Mouse (Mus musculus): Measurements from ENCODE around the gene Dscaml1.

Gene Dscaml1

DNA sequence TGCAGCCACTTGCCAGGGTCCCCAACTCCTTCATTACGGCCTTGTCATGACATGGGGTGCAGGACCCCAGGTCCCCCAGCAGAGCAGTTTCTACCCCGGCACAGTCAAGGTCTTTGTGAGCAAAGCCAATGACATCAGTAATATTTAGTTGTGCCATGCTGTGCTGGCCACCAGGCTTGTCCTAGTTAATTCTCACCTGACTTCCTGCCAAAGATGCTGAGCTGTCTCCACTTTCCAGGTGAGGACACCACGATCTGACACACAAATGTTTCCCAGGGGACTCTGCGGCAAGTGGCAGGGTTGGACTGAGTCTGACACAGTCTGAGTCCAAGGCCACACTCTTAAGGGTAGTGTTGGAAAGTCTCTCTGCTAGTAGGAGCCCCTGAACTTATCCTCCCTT, at the start of gene Dscaml1:
Gene Dscaml1, plus strand, starts transcription at position 173 of the 400 bp plus-strand sequence.
- no peak for DNase-seq

GRCm38 (mm10) chr9:45376883-45377282, 49.5 kb upstream of the Dscaml1 start:
- DNase-seq, result no peak

GRCm38 (mm10) chr9:45380411-45381251, 45.8 kb upstream of the Dscaml1 start:
- DNase-seq, result no peak

DNA sequence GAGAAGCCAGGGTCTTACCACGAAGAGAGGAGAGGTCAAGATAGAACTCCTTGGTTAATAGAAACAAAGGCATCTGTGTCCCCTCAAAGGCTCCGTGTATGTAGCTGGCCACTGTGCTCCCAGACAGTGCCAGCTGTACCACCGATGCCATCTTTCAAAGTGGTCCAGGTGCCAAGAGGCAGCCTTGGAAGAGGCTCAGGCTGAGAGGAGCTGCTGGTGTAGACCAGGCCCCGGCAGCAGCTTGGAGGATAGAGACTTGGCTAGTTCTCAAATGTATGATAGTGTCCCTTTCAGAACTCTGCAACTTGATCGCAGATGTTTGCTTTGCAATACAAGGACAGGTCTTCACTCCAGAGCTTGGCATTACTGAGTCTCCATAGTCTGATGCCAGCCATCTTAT, 44.1 kb upstream of the Dscaml1 start:
- no peak for DNase-seq

DNA sequence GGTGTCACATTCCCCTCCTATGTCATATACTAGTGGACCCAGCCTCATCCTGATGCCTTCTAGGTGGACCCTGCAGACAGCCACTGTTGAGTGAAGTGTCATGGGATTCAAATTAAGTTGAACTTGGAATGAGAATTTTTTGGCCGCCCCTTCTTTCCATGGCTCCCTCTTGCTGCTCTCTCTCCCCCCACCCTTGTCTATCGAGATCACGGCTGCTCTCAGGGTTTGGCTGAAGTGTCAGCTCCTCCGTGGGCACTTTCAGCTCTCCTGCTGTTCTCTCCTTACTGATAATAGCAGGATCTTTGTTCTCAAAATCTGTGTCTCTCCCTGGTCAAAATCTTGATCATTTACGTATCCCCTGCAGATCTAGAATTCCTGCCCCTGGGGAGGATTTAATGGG, 43.6 kb upstream of the Dscaml1 start:
- no peak for DNase-seq

GRCm38 (mm10) chr9:45383883-45384282, 42.5 kb upstream of the Dscaml1 start:
- no peak for DNase-seq

DNA sequence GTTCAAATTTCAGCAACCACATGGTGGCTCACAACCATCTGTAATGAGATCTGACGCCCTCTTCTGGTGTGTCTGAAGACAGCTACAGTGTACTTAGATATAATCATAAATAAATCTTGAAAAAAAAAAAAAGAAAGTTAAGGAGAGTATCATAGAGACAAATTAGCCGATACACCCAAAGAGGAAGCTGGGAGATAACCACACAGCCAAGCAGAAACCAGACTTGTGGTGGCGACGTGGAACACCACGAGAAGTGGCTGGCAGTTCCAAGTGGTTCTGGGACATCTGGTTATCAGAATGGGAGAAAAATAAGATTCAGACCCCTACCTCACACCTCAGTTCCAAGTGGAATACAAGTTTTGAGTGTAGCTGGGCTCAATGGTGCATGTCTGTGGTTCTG, 39.7 kb upstream of the Dscaml1 start:
- no peak for DNase-seq

- peak; percentile 75 to 88 for DNase-seq
These were observed 37.9 kb upstream of the Dscaml1 start for GRCm38 (mm10) chr9:45388385-45388994.

GRCm38 (mm10) chr9:45389596-45389995, 36.8 kb upstream of the Dscaml1 start:
- DNase-seq, result no peak

DNA sequence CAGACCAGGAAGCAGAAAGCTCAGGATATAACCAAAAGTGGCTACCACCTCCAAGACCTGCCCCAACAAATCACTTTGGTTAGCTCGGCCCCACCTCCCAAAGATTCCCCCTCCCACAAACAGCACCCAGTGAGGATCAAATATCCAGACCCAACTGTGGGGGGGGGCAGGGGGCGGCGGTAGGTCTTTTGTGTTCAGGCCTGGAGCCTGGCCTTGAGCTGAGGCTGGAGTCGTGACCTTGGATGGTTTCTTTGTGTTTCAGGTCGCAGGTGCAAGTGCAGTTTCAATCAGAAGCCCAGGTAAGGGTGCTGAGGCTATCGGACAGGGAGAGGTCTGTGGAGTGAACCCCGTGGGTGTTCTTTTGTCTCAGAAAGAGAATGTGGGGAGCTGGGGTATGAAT, 35.1 kb upstream of the Dscaml1 start:
- DNase-seq, result no peak

DNA sequence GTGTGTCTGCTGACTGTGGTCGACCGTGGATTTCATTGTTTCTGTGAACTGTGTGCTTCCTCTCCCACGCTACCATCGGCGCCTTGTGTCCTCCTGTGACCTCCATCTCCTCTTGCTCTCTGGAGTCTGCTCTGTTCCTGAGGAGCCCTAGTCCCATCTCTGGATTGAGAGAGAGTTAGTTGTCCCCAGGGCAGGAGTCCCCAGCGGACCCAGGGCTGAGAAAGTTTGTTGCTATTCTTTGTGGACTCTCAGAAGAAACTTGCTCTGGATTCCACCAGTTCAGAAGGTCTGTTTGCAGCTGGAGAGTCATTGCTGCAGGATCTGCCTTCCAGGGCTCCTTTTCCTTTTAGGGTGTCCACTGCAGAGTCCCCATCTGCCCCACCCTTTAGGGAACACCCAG, 31.2 kb upstream of the Dscaml1 start:
- DNase-seq, result no peak

GRCm38 (mm10) chr9:45395796-45396195, 30.6 kb upstream of the Dscaml1 start:
- no peak for DNase-seq

DNA sequence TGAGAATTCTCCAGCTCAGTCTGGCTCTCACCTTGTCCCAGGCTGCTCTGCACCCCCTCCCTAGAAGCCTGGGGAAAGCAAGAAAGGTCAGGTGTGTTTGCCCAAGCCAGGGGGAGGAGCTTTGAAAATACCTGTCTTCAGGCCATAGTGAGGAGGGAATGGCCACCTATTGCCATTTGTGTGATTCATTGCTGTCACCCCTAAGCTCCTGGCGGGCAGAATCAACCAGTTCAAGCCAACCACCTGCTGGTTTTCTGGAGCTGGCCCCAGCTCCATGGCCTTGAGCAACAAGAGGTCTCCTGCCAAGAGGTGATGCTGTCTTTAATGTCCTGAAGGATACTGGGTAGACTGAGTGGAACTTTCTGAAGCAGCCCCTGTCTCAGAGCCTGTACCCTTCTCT, 28.1 kb upstream of the Dscaml1 start:
- no peak for DNase-seq

GRCm38 (mm10) chr9:45399434-45399833, 27.0 kb upstream of the Dscaml1 start, which contains the start of gene Fxyd2:
TSS of gene Fxyd2 (plus strand) at chr9:45399669.
- no peak for DNase-seq

DNA sequence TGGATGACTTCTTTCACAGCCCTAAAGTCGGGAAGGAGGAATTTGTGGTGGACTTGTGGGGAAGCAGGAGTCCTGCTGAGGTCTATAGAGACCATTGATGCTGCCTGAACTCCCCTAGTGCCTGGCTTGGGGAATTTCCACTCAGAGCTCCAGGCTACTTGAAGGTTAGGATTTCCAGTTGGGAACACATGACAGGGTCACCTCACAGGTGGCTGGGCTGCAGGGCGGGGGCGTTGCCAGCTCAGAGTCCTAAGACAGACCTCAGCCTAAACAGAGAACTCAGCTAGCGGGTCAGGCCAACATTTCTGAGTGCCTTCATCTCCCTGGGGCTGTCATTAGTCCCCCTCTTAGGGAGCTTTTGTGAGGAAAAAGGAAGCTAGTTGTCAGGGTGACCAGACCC, 24.6 kb upstream of the Dscaml1 start:
- DNase-seq, result no peak

DNA sequence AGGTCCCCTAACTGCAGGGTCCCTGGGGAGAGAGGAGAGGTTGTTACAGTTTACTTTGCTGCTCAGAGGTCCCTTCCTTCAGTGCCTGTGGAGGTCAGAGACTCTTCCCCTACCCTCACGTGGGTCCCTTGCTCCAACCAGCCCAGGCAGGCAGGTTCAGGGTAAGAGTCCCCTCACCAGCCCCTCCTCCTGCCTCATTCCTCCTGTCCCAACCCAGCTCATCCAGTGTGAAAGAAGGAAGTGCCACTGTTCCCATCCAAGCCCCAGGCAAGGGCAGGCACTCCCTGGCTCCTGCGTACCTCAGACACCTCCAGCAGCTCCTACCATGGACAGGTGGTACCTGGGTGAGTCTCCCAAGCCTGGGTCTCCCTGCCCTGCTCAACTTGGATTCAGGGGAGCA, 23.5 kb upstream of the Dscaml1 start:
- DNase-seq, result no peak

GRCm38 (mm10) chr9:45405694-45406093, 20.7 kb upstream of the Dscaml1 start:
- no peak for DNase-seq

GRCm38 (mm10) chr9:45406808-45407207, 19.6 kb upstream of the Dscaml1 start:
- no peak for DNase-seq

DNA sequence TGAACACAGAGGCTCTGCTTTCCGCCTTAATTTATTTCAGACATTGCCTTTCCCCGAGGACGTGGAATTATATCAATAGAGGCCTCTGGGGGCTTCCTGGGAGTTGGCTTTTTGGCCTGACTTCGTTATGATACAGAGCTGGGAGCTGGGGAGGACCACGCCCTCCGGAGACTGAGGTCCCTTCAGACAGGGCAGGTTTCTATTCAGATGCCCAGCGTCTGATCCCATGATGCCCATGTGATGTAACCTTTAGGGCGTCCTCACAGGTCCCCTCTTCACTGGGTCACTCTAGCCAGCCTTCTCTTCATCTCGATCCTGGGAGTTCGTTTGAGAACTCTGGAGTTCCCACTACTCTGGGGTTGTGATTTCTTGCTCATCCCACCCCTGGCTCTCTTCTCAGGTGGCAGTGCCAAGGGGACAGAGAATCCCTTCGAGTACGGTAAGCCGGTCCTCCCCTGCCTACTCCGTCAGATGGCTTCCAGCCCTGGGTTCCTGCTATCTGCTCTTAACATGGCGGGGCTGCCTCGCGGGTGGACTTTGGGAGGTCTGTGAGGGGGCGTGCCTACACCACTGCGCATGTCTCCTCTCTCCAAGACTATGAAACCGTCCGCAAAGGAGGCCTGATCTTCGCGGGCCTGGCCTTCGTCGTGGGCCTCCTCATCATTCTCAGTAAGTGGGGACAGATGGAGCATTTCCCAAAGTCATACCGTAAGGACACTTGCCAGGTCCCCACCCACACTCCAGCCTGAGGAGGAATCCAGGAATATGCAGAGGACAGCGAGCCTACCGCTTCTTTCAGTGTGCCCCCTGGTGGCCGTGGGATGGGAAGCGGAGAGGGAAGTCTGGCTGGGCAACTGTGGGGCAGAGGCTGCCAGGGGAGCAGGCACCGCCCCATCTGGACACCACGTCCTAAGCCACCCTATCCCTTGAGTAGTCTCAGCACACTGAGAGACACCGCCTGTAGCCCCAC, 18.4 kb upstream of the Dscaml1 start:
- peak; percentile 78 to 79 for DNase-seq

GRCm38 (mm10) chr9:45410193-45410592, 16.2 kb upstream of the Dscaml1 start:
- DNase-seq, result no peak

DNA sequence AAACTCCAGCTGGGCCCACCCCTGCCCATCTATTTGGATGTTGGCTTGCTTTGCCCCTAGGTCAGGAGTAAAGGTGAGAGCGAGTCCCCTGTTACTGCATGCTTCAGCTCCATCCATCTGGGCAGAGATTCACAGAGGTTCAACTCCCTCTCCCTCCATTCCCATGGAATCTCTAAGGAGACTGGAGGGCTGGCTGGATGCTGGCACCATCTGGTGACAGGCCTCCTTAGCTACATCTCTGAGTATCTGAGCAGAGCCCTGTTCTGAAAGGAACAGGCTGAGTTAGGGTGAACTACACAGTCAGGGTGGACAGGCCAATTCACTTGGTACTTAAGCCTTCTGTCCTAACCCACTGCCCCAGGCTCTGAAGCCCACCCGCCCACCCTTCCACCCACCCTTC, 15.8 kb upstream of the Dscaml1 start:
- no peak for DNase-seq

GRCm38 (mm10) chr9:45411111-45411510, 15.3 kb upstream of the Dscaml1 start:
- no peak for DNase-seq

GRCm38 (mm10) chr9:45411803-45412202, 14.6 kb upstream of the Dscaml1 start:
- peak in 1 of 2 experiments; percentile 25 for DNase-seq

All from lung, postnatal 4 days (tissue).